Mouse (Mus musculus) lung, adult 10 weeks (tissue): Measurements from ENCODE around the gene Rfx6. TPM values are rescaled to one million over a fixed set of nuclear protein-coding genes. Genes with fewer than 3 reads are reported as not detected.

Source experiments
- polyA plus RNA-seq: library from polyadenylated mRNA; stranded (reverse); fragments of 350-450 nt; fragmentation: Illumina TruSeq; extraction: RNeasy Lipid Tissue Mini Kit (QIAGEN cat#74804); gene quantifications from one replicate; pipeline ENCODE4 v1.2.3, GENCODE M21; 2014; ENCODE audit warnings: low read depth, low replicate concordance; ENCODE audit not compliant: insufficient read depth

Gene Rfx6
- not detected for polyA plus RNA-seq

GRCm38 (mm10) chr10:51677548-51678250 is at the start of gene Rfx6:
Gene Rfx6 (plus strand): TSS chr10:51677756.

DNA sequence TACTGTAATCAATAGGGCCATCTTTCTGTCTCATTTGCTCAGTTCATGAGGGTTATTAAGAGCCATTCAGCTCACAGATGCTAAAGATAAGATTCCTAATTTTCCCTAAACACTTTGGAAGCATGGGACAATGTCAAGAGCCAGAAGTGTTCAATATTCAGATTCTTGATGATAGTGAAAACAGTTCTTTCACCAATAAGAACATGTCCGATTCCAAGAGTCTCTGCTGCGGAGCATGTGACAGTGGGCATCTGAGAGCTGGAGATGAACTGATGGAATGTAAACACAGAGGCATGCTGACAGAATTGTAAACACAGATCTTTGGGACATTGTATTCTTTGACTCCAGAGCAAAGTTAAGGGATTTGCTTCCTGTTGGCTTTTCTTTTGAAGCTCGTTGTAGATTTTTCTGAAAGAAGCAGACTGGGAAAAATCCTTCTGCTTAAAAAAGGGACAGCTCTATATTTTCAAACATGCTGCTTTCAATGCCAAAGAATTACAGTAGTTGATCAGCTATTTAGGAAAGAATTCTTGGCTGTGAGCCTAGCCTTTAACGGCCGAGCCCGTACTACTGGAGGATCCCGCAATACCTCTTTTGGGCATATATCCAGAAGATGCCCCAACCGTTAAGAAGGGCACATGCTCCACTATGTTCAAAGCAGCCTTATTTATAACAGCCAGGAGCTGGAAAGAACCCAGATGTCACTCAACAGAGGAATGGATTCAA is 46.0 kb upstream of the Rfx6 start, which contains the start of gene Gprc6a:
Gene Gprc6a, minus strand, starts transcription at position 51 of the 726 bp plus-strand sequence.

Other genes with a start within 250 kb of the Rfx6 start
- gene Gm49339, start 197.1 kb upstream of the Rfx6 start, polyA plus RNA-seq, result 12.1 TPM
- 9.2 TPM for gene Lilr4b, start 197.1 kb upstream of the Rfx6 start, polyA plus RNA-seq
- gene Lilrb4a, start 186.8 kb upstream of the Rfx6 start, polyA plus RNA-seq, result 18.7 TPM
- 41.5 TPM for gene Fam162b, start 87.2 kb upstream of the Rfx6 start, polyA plus RNA-seq
- 1.7 TPM for gene Gprc6a, start 46.3 kb upstream of the Rfx6 start, polyA plus RNA-seq